Mouse (Mus musculus) hindbrain, embryonic 16.5 days (tissue): ENCODE data around the gene Uqcc1. TPM values are rescaled to one million over a fixed set of nuclear protein-coding genes. Genes with fewer than 3 reads are reported as not detected.

ENCODE experiments used
- ATAC-seq: fragments of 200-750 bp; cut with Nextera tagmentation; 2 replicates; pipeline ENCODE4 v1.8.0; 2017; ENCODE audit warnings: moderate TSS enrichment, moderate library complexity
- H3K27ac ChIP-seq: fragments of 300-500 bp; sonication (generic); 2 replicates; pipeline ENCODE4 v1.5.1; 2014; ENCODE audit warnings: low read depth, mild to moderate bottlenecking, control low read depth, low read length, moderate library complexity
- H3K27me3 ChIP-seq: fragments of 300-500 bp; sonication (generic); replicated peaks from 2 replicates; pipeline ENCODE4 v1.6.1; 2014; ENCODE audit warnings: low read length; ENCODE audit not compliant: control insufficient read depth, insufficient read depth
- H3K36me3 ChIP-seq: fragments of 300-500 bp; sonication (generic); 2 replicates; pipeline ENCODE4 v1.6.1; 2014; ENCODE audit warnings: mild to moderate bottlenecking, low read length, moderate library complexity, mixed read lengths; ENCODE audit not compliant: control insufficient read depth, insufficient read depth
- H3K4me1 ChIP-seq: fragments of 300-500 bp; sonication (generic); 2 replicates; pipeline ENCODE4 v1.6.1; 2014; ENCODE audit warnings: low read depth, low read length; ENCODE audit not compliant: control insufficient read depth, insufficient read depth
- H3K4me2 ChIP-seq: fragments of 300-500 bp; sonication (generic); 2 replicates; pipeline ENCODE4 v1.6.1; 2014; ENCODE audit warnings: mild to moderate bottlenecking, low read length, control low read depth, moderate library complexity
- H3K4me3 ChIP-seq: fragments of 300-500 bp; sonication (generic); 2 replicates; pipeline ENCODE4 v1.5.1; 2014; ENCODE audit warnings: mild to moderate bottlenecking, low read length, control low read depth, moderate library complexity
- H3K9ac ChIP-seq: fragments of 300-500 bp; sonication (generic); 2 replicates; pipeline ENCODE4 v1.6.1; 2014; ENCODE audit warnings: low read depth, mild to moderate bottlenecking, control low read depth, low read length, moderate library complexity
- H3K9me3 ChIP-seq: fragments of 300-500 bp; sonication (generic); 2 replicates; pipeline ENCODE4 v1.6.1; 2014; ENCODE audit warnings: mild to moderate bottlenecking, low read length, moderate library complexity; ENCODE audit not compliant: control insufficient read depth
- WGBS: fragments of 180-500 bp; shearing (Covaris S2); extraction: QIAGEN DNeasy Blood & Tissue Kit; methylation state at CpG from one replicate; pipeline ENCODE4 v1.1.7; 2014; 5-methylcytosine and 5-hydroxymethylcytosine counted together
- polyA plus RNA-seq: library from polyadenylated mRNA; unstranded; fragments of >200 nt; fragmentation: Nextera tagmentation; extraction: Ambion mirVana; gene quantifications from 2 replicates; pipeline ENCODE4 v1.2.1, GENCODE M21; 2015

Gene Uqcc1
- polyA plus RNA-seq, 1 experiment from 2014 or later, result 74.9 TPM

DNA sequence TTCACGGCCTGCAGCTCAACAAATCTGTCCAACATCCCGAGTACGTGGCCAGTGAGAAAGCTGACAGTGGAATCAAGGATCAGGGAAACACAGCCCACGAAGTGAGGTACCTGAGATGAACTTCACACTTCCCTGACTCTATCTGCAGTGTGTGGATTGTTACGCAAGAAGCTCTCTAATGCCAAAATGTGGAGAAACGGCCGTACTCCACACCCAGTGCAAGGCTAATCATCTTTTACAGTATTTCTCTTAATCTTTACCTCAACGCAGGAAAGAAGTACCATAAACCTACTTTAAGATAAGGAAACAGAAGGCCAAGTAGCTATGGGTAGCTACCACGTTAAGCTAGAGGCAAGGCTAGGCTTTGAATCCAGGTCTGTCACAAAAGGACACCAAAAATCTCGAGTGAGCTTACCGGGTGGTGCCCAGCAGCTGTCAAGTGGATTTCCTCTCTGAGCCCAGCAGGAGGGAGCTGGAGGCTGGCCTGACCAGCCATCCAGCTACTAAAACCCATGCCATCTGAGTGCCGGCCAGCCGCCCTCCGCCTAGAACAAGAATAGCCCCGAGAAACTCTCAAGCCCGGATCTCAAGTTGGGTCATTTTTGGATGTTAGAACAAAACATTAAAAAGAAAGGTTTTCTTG is 27.0 kb downstream of the Uqcc1 start:
- no peak overlapping the region for H3K4me2 ChIP-seq
- no peaks in the 10 kb centered on the region for H3K4me1 ChIP-seq
- H3K36me3 ChIP-seq, result peaks cover 7% of the 10 kb centered on the region; the same call in 1 of the 2 replicates
- H3K9me3 ChIP-seq, result no peaks in the 10 kb centered on the region
- H3K9ac ChIP-seq, result no peak overlapping the region
- no peak overlapping the region for H3K27ac ChIP-seq
- no peak overlapping the region for H3K4me3 ChIP-seq
- ATAC-seq, result no peak
- no peaks in the 10 kb centered on the region for H3K27me3 ChIP-seq
- WGBS, result 85% methylated on average over 16 of the region's 16 CpGs

DNA sequence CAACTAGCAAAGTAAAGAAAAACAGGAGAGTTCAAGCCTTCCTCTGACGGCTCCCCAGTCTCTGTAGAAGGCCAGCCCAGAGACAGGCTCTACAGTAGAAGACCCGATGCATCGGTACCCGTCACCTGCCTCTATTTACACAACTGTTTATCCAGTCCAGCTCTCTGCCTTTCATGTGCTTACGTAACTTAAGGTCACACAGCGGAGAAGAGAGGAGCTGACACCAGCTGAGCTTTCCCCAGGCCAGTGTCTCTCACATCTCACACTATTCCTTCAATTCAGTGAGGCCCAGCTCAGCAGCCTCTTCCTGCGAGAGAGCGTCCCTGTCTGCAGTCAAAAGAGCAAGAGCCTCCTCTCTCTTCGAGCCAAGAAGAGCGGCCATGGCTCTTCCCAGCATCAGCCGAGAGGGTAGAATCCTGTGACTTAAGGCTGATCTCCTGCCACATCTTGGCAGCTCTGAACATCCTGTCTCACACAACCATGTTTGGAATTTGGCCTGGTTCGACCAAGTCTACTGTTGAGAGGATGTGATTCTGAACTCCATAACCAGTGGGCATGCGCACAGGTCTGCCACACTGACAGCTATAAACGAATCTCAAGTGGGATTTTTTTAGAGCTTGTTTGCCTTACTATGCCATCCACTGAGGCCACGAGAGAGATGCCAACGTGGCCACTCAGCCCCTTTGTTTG is 34.9 kb downstream of the Uqcc1 start:
- Histone ChIP-seq H3K36me3 (peaks cover 7% of the 10 kb centered on the region; the same call in 1 of the 2 replicates), H3K4me2 (no peak overlapping the region), H3K4me1 (no peaks in the 10 kb centered on the region), H3K4me3 (no peak overlapping the region), H3K9ac (no peak overlapping the region), H3K27me3 (no peaks in the 10 kb centered on the region), H3K27ac (no peak overlapping the region), H3K9me3 (no peaks in the 10 kb centered on the region)
- 89% methylated on average over 16 of the region's 16 CpGs for WGBS
- no peak for ATAC-seq

DNA sequence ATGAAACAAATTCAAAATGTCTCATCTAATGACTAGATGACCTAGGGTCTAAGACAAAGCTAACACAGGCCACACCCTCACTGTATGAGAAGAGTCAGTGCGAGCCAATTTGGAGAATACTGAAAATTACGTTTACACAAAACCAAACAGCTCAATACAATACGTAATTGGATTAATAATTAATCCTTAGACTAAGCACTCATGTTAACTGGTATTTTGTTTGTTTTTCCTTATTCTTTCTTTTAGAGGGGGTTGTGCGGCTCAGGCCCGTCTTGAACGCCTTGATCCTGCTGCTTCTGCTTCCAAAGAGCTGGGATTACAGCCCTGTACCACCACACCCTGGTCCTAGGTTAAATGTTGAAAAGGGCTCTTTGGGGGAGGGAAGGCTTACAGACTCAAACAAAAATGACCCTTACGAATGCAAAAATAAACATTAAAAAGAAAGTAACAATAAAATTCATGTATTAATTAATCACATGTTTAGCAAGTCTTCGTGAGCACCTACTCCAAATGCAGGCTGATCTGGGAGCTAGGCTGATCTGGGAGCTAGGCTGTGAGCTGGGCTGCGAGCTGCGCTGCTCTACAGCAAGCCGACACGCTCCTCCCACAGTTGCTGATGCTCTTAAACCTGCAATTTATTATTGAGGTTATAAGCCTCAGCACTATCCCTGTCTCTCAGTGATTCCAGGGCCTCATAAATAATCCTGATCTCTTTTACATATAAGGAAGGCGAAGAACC is 35.6 kb downstream of the Uqcc1 start:
- no peak overlapping the region for H3K4me3 ChIP-seq

DNA sequence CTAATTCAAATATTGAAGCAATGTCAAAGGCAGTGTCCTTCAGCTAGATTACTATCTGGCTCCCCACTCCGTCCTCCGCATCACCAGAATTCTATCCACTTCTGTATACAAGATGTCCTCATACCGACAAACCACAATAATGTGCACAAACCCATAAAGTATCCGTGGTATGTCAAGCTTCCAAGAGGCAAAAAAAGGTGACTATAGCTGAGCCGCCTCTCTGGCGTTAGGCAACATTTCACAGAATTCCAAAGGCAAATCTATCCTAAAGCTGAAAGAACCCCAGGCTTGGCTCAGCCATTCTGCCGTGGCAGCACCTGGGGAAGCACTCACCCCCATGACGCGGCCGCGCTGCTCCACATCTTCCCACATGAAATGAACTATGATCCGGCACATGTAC is 43.3 kb downstream of the Uqcc1 start:
- Histone ChIP-seq H3K4me3 (no peak overlapping the region), H3K9me3 (no peaks in the 10 kb centered on the region), H3K4me2 (no peak overlapping the region), H3K9ac (no peak overlapping the region), H3K27me3 (no peaks in the 10 kb centered on the region), H3K4me1 (no peaks in the 10 kb centered on the region), H3K27ac (no peak overlapping the region), H3K36me3 (peaks cover 5% of the 10 kb centered on the region; the same call in 1 of the 2 replicates)
- WGBS, result 94% methylated on average over 12 of the region's 12 CpGs
- ATAC-seq, result no peak

More for the DNA sequence above, 35.6 kb downstream of the Uqcc1 start:
- H3K9ac ChIP-seq, result no peak overlapping the region
- 87% methylated on average over 13 of the region's 13 CpGs for WGBS
- H3K27ac ChIP-seq, result no peak overlapping the region
- H3K9me3 ChIP-seq, result no peaks in the 10 kb centered on the region
- H3K27me3 ChIP-seq, result no peaks in the 10 kb centered on the region
- no peak overlapping the region for H3K4me2 ChIP-seq
- ATAC-seq, result no peak
- peaks cover 7% of the 10 kb centered on the region; the same call in 1 of the 2 replicates for H3K36me3 ChIP-seq
- H3K4me1 ChIP-seq, result no peaks in the 10 kb centered on the region

DNA sequence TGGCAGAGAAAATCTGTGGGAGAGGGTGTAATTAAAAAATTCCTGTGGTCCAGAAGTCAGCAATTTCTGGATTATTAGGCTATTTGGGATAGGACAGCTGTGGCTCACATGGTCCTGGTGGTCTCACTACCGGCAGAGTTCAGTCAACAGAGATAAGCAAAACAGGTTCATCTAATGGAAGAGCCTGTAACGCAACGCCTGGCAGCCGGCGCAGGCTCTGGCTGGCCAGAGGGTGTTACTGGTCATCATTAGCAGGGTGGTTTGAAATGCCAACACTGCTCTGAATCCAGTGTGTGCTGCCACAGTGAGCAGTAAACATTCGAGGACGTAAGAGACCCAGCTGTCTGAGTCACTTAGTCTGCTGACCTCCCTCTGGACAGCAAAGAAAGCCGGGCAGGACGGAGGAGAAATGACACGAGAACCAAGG is 44.8 kb downstream of the Uqcc1 start:
- no peak for ATAC-seq
- Histone ChIP-seq H3K9ac (no peak overlapping the region), H3K9me3 (no peaks in the 10 kb centered on the region), H3K27ac (no peak overlapping the region), H3K27me3 (no peaks in the 10 kb centered on the region), H3K4me3 (no peak overlapping the region), H3K4me1 (no peaks in the 10 kb centered on the region), H3K4me2 (no peak overlapping the region), H3K36me3 (peaks cover 3% of the 10 kb centered on the region; the same call in 1 of the 2 replicates)
- WGBS, result 74% methylated on average over 10 of the region's 10 CpGs

DNA sequence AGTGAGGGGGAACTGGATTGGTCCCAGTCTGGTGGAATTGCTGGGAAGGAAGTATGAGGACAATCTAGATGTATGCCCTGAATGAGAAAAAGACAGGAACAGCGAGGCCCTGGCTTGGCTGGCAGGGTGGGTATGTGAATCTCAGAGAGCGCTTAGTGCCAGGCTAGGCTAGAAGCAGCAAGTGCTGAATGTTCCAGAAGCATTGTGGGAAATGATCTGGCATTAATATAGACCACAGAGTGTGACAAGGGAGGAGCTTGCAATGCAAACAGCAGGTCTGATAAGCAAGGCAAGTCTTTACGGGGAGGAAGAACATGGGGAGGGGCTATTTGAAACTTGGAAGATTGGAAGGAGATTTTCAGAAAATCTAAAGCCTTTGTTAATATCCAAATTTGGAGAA is 48.0 kb downstream of the Uqcc1 start:
- Histone ChIP-seq H3K4me3 (no peak overlapping the region), H3K4me1 (no peaks in the 10 kb centered on the region), H3K4me2 (no peak overlapping the region), H3K9me3 (no peaks in the 10 kb centered on the region), H3K27ac (no peak overlapping the region), H3K36me3 (peaks cover 8% of the 10 kb centered on the region), H3K27me3 (no peaks in the 10 kb centered on the region), H3K9ac (no peak overlapping the region)
- ATAC-seq, result no peak
- WGBS, result 93% methylated on average over 3 of the region's 3 CpGs

DNA sequence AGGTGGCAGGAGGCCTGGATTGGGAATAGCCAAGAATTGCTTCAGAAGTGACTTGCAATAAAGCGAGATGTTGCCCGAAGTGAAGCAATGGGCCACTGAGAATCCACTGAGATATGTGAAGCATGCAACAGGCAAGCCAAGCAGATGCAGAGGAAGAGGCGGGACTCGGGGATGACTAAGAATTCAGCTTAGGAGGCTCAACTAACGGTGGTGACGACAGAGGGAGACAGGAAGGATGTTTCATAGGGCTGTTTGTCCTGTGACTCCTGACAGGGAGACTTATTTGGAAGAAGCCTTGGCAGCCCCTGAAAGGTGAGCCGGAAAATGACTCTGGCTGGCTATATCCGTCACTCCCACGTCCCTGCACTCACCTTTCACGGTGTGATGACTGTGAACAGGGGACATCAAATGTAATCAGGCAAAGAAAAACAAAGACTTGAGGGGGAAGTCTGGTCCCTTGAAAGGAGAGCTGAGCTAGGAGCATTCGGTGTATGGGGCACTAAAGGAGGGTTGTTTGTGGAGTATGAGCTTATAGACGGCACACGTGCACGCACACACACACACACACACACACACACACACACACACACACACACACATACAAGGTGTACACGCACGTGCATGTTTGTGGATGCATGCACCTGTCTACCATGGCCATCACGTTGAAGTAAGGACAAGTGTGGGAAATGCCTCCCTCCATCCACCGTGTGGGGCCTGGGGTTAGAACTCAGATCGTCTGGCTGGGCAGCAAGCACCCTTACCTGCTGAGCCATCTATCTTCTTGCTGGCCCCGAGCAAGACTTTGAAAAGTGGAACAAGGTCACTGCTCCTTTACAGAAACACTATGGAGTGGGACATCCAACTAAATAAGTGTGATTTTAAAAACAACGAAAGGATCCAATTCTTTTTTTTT is 50.9 kb downstream of the Uqcc1 start:
- no peak overlapping the region for H3K9ac ChIP-seq
- H3K4me3 ChIP-seq, result no peak overlapping the region
- H3K4me2 ChIP-seq, result no peak overlapping the region
- WGBS, result 89% methylated on average over 21 of the region's 21 CpGs
- no peak for ATAC-seq
- no peaks in the 10 kb centered on the region for H3K4me1 ChIP-seq
- peaks cover 7% of the 10 kb centered on the region; the same call in 1 of the 2 replicates for H3K36me3 ChIP-seq
- no peaks in the 10 kb centered on the region for H3K27me3 ChIP-seq
- H3K9me3 ChIP-seq, result no peaks in the 10 kb centered on the region
- H3K27ac ChIP-seq, result no peak overlapping the region

DNA sequence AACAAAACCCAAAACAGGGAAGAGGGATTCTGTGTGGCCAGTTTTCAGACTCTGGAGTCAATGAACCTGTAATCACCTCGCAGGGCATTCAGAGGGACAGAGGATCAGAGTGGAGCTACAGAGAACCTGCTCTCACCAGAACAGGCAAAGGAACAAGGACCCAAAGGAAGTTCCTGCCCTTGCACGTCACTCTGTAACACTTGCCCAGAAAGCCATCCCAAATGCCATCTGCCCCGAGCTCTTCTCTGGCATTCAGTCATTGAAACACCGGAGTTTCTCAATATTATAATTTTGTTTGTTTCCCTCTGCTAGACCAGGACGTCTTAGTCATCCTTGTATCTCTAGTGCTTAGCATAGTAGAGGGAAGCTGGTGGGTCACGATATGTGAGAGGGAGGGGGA is 56.5 kb downstream of the Uqcc1 start:
- Histone ChIP-seq H3K9ac (no peak overlapping the region), H3K27ac (no peak overlapping the region), H3K27me3 (no peaks in the 10 kb centered on the region), H3K9me3 (no peaks in the 10 kb centered on the region), H3K4me1 (no peaks in the 10 kb centered on the region; the same call in 1 of the 2 replicates), H3K36me3 (peaks cover 5% of the 10 kb centered on the region; the same call in 1 of the 2 replicates), H3K4me2 (no peak overlapping the region), H3K4me3 (no peak overlapping the region)
- no peak for ATAC-seq
- 76% methylated on average over 6 of the region's 6 CpGs for WGBS
